ENCODE assay signal across 18 mouse cellular contexts in genomic region chr3:127367450-127367849, GRCm38 (mm10).
"Had no signal": no experiment of that assay in that cellular context is flagged by ENCODE, and none has a peak within 500 bp of the region (broad histone marks: within the 10 kb centered on the region; RNA-seq: fewer than 3 reads in every experiment).

No protein-coding gene starts in this region.

- H3K4me1 ChIP-seq: liver, embryonic 13.5 days; liver, embryonic 15.5 days; lung, embryonic 15.5 days; megakaryocyte, embryonic 14.5 days had no signal

- H3K27me3 ChIP-seq: liver, embryonic 13.5 days; liver, embryonic 15.5 days; lung, embryonic 15.5 days; megakaryocyte, embryonic 14.5 days; midbrain, embryonic 13.5 days had no signal

- H3K4me3 ChIP-seq: liver, embryonic 13.5 days; liver, embryonic 15.5 days; lung, embryonic 15.5 days; megakaryocyte, embryonic 14.5 days; midbrain, embryonic 13.5 days had no signal

- H3K27ac ChIP-seq: liver, embryonic 13.5 days; liver, embryonic 15.5 days; lung, embryonic 15.5 days; macrophage; midbrain, embryonic 13.5 days had no signal

- ATAC-seq: liver, postnatal 0 days; lung, postnatal 0 days; midbrain, embryonic 13.5 days had no signal

- DNase-seq: liver, embryonic 13.5 days; liver, postnatal 0 days; lung, adult 2 months; lung, postnatal 14 days; lung, postnatal 36 days; right cerebral cortex, postnatal 25 days; right cerebral cortex, postnatal 4 days; spleen, adult 18-20 months; thymus, adult 18-20 months; thymus, postnatal 14 days; thymus, postnatal 36 days had no signal

- H3K36me3 ChIP-seq: liver, embryonic 13.5 days; liver, embryonic 15.5 days; lung, embryonic 15.5 days; midbrain, embryonic 13.5 days had no signal

- H3K4me2 ChIP-seq: liver, embryonic 13.5 days; liver, embryonic 15.5 days; lung, embryonic 15.5 days; midbrain, embryonic 11.5 days; midbrain, embryonic 13.5 days had no signal

- H3K9ac ChIP-seq: liver, embryonic 13.5 days; liver, embryonic 15.5 days; liver, postnatal 0 days; lung, embryonic 15.5 days; midbrain, embryonic 13.5 days had no signal

- H3K9me3 ChIP-seq: liver, embryonic 13.5 days; liver, embryonic 15.5 days; lung, embryonic 15.5 days; midbrain, embryonic 13.5 days had no signal
